Mouse (Mus musculus) spleen, postnatal 14 days (tissue): ENCODE data around the gene Caln1.

Experiments used
- DNase-seq, 2 experiments: peaks; one replicate each; pipeline ENCODE4 v3.0.0; 2021 to 2022; ENCODE audit warnings: low spot score in 2 of 2

Gene Caln1

GRCm38 (mm10) chr5:130691349-130691748 is 322.1 kb downstream of the Caln1 start:
- no peak for DNase-seq

- no peak for DNase-seq
These were observed 330.2 kb downstream of the Caln1 start for GRCm38 (mm10) chr5:130699476-130699875.

- no peak for DNase-seq
These were observed 332.5 kb downstream of the Caln1 start for GRCm38 (mm10) chr5:130701777-130702176.

GRCm38 (mm10) chr5:130702361-130702760 is 333.1 kb downstream of the Caln1 start:
- DNase-seq = no peak

- no peak for DNase-seq
These were observed 335.6 kb downstream of the Caln1 start for GRCm38 (mm10) chr5:130704866-130705265.

- DNase-seq = no peak
These were observed 337.1 kb downstream of the Caln1 start for GRCm38 (mm10) chr5:130706202-130706855.

- DNase-seq = no peak
These were observed 338.5 kb downstream of the Caln1 start for GRCm38 (mm10) chr5:130707755-130708154.

- DNase-seq = no peak
These were observed 339.4 kb downstream of the Caln1 start for GRCm38 (mm10) chr5:130708616-130709015.

GRCm38 (mm10) chr5:130711643-130712042 is 342.4 kb downstream of the Caln1 start:
- DNase-seq = no peak

- DNase-seq = no peak
These were observed 343.0 kb downstream of the Caln1 start for GRCm38 (mm10) chr5:130712281-130712680.

GRCm38 (mm10) chr5:130715181-130715580 is 345.9 kb downstream of the Caln1 start:
- no peak for DNase-seq

GRCm38 (mm10) chr5:130718385-130718784 is 349.1 kb downstream of the Caln1 start:
- no peak for DNase-seq

GRCm38 (mm10) chr5:130742171-130742570 is 372.9 kb downstream of the Caln1 start:
- DNase-seq = no peak

- no peak for DNase-seq
These were observed 388.3 kb downstream of the Caln1 start for GRCm38 (mm10) chr5:130757517-130757916.

- no peak for DNase-seq
These were observed 396.5 kb downstream of the Caln1 start for GRCm38 (mm10) chr5:130765784-130766183.

- DNase-seq = no peak
These were observed 401.9 kb downstream of the Caln1 start for GRCm38 (mm10) chr5:130771061-130771741.

- DNase-seq = no peak
These were observed 403.2 kb downstream of the Caln1 start for GRCm38 (mm10) chr5:130772491-130772890.

- no peak for DNase-seq
These were observed 405.7 kb downstream of the Caln1 start for GRCm38 (mm10) chr5:130774946-130775345.

- DNase-seq = no peak
These were observed 423.6 kb downstream of the Caln1 start for GRCm38 (mm10) chr5:130792755-130793452.

GRCm38 (mm10) chr5:130797713-130798112 is 428.5 kb downstream of the Caln1 start:
- no peak for DNase-seq

GRCm38 (mm10) chr5:130810314-130810713 is 441.1 kb downstream of the Caln1 start:
- no peak for DNase-seq

GRCm38 (mm10) chr5:130810846-130811245 is 441.6 kb downstream of the Caln1 start:
- DNase-seq = no peak

GRCm38 (mm10) chr5:130811266-130811665 is 442.0 kb downstream of the Caln1 start:
- DNase-seq = no peak
